Mouse (Mus musculus) kidney, adult 18-20 months (tissue): ENCODE measurements around the gene Prcd.
A peak's percentile ranks its signal among the peaks of the same experiment; 100 is the strongest.
"Not testable (repeated sequence)": the region's sequence is repeated elsewhere in the genome, so short reads cannot be mapped to it uniquely, and the experiment has no call there.

Source experiments
- DNase-seq: peaks from one replicate; pipeline ENCODE4 v3.0.0; 2021

Prcd gene

GRCm38 (mm10) chr11:116653234-116653633 is at the start of gene Prcd:
Gene Prcd, plus strand, starts transcription at chr11:116653534.
- DNase-seq: no peak

- DNase-seq: no peak
Measured at GRCm38 (mm10) chr11:116604097-116604496, 49.2 kb upstream of the Prcd start.

- DNase-seq: no peak
Measured at GRCm38 (mm10) chr11:116607717-116608116, 45.6 kb upstream of the Prcd start.

- no peak for DNase-seq
Measured at GRCm38 (mm10) chr11:116609965-116610630, 43.2 kb upstream of the Prcd start.

- not testable (repeated sequence) for DNase-seq
Measured at GRCm38 (mm10) chr11:116611168-116611567, 42.2 kb upstream of the Prcd start.

GRCm38 (mm10) chr11:116611883-116612282 is 41.5 kb upstream of the Prcd start:
- DNase-seq: no peak

- no peak for DNase-seq
Measured at GRCm38 (mm10) chr11:116612554-116612953, 40.8 kb upstream of the Prcd start.

- DNase-seq: no peak
Measured at GRCm38 (mm10) chr11:116613234-116613633, 40.1 kb upstream of the Prcd start.

GRCm38 (mm10) chr11:116615735-116616437 is 37.4 kb upstream of the Prcd start:
- peak; percentile 48 for DNase-seq

- DNase-seq: no peak
Measured at GRCm38 (mm10) chr11:116616438-116617118, 36.8 kb upstream of the Prcd start.

- no peak for DNase-seq
Measured at GRCm38 (mm10) chr11:116617641-116618040, 35.7 kb upstream of the Prcd start.

GRCm38 (mm10) chr11:116618666-116619065 is 34.7 kb upstream of the Prcd start:
- DNase-seq: no peak

- DNase-seq: peak; percentile 68
Measured at GRCm38 (mm10) chr11:116619156-116619555, 34.2 kb upstream of the Prcd start.

GRCm38 (mm10) chr11:116619561-116619960 is 33.8 kb upstream of the Prcd start:
- no peak for DNase-seq

GRCm38 (mm10) chr11:116620073-116620472 is 33.3 kb upstream of the Prcd start:
- no peak for DNase-seq

GRCm38 (mm10) chr11:116620559-116621253 is 32.6 kb upstream of the Prcd start:
- no peak for DNase-seq

- peak; percentile 78 for DNase-seq
Measured at GRCm38 (mm10) chr11:116621258-116621704, 32.1 kb upstream of the Prcd start.

GRCm38 (mm10) chr11:116623281-116624124 is 29.8 kb upstream of the Prcd start:
- no peak for DNase-seq

- DNase-seq: peak; percentile 93
Measured at GRCm38 (mm10) chr11:116624131-116624832, 29.1 kb upstream of the Prcd start.

- peak; percentile 53 for DNase-seq
Measured at GRCm38 (mm10) chr11:116625081-116626000, 28.0 kb upstream of the Prcd start.
